Mouse (Mus musculus): Measurements from ENCODE around the gene Rasgef1b. TPM values are rescaled to one million over a fixed set of nuclear protein-coding genes. Genes with fewer than 3 reads are reported as not detected.

Rasgef1b gene
- polyA plus RNA-seq, 1 experiment: 8.6 TPM

GRCm38 (mm10) chr5:99213211-99213610, 515.7 kb downstream of the Rasgef1b start:
- 94% methylated on average over 6 of the region's 6 CpGs for WGBS

GRCm38 (mm10) chr5:99203475-99203874, 525.4 kb downstream of the Rasgef1b start:
- no peak for DNase-seq
- no peaks in the 10 kb centered on the region for H3K27me3 ChIP-seq (replicated peaks; ENCODE audit: control insufficient read depth, insufficient read depth, low read length)
- H3K36me3 ChIP-seq (ENCODE audit: control insufficient read depth, insufficient read depth, low read length): no peaks in the 10 kb centered on the region
- H3K27ac ChIP-seq (ENCODE audit: insufficient read depth, low read depth, low read length): no peak overlapping the region
- no peak overlapping the region for H3K4me3 ChIP-seq (ENCODE audit: insufficient read depth, low read depth, low read length)
- H3K4me1 ChIP-seq (ENCODE audit: control insufficient read depth, insufficient read depth, low read length): no peaks in the 10 kb centered on the region
- WGBS: 72% methylated on average over 2 of the region's 2 CpGs
- TF ChIP-seq CTCF (conservative IDR thresholded peaks at IDR 0.05; ENCODE audit: insufficient read depth, insufficient read length, low read depth, low read length) (no peak), POLR2A (IDR thresholded peaks at IDR 0.05; ENCODE audit: low read depth, low read length) (no peak)

More at GRCm38 (mm10) chr5:99213211-99213610, 515.7 kb downstream of the Rasgef1b start:
- DNase-seq: no peak
- no peak overlapping the region for H3K27ac ChIP-seq (ENCODE audit: insufficient read depth, low read depth, low read length)
- TF ChIP-seq POLR2A (IDR thresholded peaks at IDR 0.05; ENCODE audit: low read depth, low read length): no peak
- H3K4me3 ChIP-seq (ENCODE audit: insufficient read depth, low read depth, low read length): no peak overlapping the region
- no peaks in the 10 kb centered on the region for H3K27me3 ChIP-seq (replicated peaks; ENCODE audit: control insufficient read depth, insufficient read depth, low read length)
- no peaks in the 10 kb centered on the region; the same call in 1 of the 2 replicates for H3K36me3 ChIP-seq (ENCODE audit: control insufficient read depth, insufficient read depth, low read length)
- H3K4me1 ChIP-seq (ENCODE audit: control insufficient read depth, insufficient read depth, low read length): no peaks in the 10 kb centered on the region

GRCm38 (mm10) chr5:99202074-99202837, 526.6 kb downstream of the Rasgef1b start:
- WGBS: 51% methylated on average over 15 of the region's 15 CpGs
- Histone ChIP-seq H3K4me3 (ENCODE audit: insufficient read depth, low read depth, low read length) (no peak overlapping the region), H3K27me3 (replicated peaks; ENCODE audit: control insufficient read depth, insufficient read depth, low read length) (no peaks in the 10 kb centered on the region), H3K36me3 (ENCODE audit: control insufficient read depth, insufficient read depth, low read length) (no peaks in the 10 kb centered on the region), H3K27ac (ENCODE audit: insufficient read depth, low read depth, low read length) (no peak overlapping the region), H3K4me1 (ENCODE audit: control insufficient read depth, insufficient read depth, low read length) (no peaks in the 10 kb centered on the region)
- TF ChIP-seq CTCF (conservative IDR thresholded peaks at IDR 0.05; ENCODE audit: insufficient read depth, insufficient read length, low read depth, low read length): peak; percentile 66
- no peak for TF ChIP-seq POLR2A (IDR thresholded peaks at IDR 0.05; ENCODE audit: low read depth, low read length)
- peak; percentile 67 for DNase-seq

- H3K27ac ChIP-seq (ENCODE audit: insufficient read depth, low read depth, low read length): no peak overlapping the region
- TF ChIP-seq CTCF (conservative IDR thresholded peaks at IDR 0.05; ENCODE audit: insufficient read depth, insufficient read length, low read depth, low read length) (no peak), POLR2A (IDR thresholded peaks at IDR 0.05; ENCODE audit: low read depth, low read length) (no peak)
- 99% methylated on average over 5 of the region's 5 CpGs for WGBS
- H3K27me3 ChIP-seq (replicated peaks; ENCODE audit: control insufficient read depth, insufficient read depth, low read length): no peaks in the 10 kb centered on the region
- no peaks in the 10 kb centered on the region for H3K36me3 ChIP-seq (ENCODE audit: control insufficient read depth, insufficient read depth, low read length)
- DNase-seq: no peak
- H3K4me1 ChIP-seq (ENCODE audit: control insufficient read depth, insufficient read depth, low read length): no peaks in the 10 kb centered on the region
- no peak overlapping the region for H3K4me3 ChIP-seq (ENCODE audit: insufficient read depth, low read depth, low read length)
These were observed 533.4 kb downstream of the Rasgef1b start for GRCm38 (mm10) chr5:99195436-99195835.

- H3K27ac ChIP-seq (ENCODE audit: insufficient read depth, low read depth, low read length): no peak overlapping the region
These were observed 537.7 kb downstream of the Rasgef1b start for GRCm38 (mm10) chr5:99190941-99191800.

DNA sequence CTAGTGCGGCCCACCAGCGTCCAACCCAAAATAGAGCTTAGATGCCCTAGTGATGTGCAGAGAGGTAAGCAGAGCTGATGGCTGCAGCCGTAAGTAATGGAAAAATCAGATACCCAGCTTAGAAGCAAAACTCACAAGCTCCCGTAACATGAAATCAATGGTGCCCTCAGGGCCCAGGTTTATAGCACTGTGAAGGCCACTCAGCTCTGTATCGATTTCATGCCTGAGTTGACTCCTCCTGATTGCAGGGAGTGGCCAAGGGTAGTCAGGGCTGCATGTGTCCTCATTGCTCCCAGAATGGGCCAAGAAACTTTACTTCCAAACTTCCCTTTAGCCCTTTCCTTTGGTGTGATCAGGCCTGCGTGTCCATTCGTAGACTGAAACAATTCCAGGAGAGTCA, 545.2 kb downstream of the Rasgef1b start:
- 65% methylated on average over 7 of the region's 7 CpGs for WGBS
- no peak for DNase-seq
- no peak overlapping the region for H3K27ac ChIP-seq (ENCODE audit: insufficient read depth, low read depth, low read length)
- no peaks in the 10 kb centered on the region for H3K36me3 ChIP-seq (ENCODE audit: control insufficient read depth, insufficient read depth, low read length)
- H3K4me3 ChIP-seq (ENCODE audit: insufficient read depth, low read depth, low read length): no peak overlapping the region
- TF ChIP-seq POLR2A (IDR thresholded peaks at IDR 0.05; ENCODE audit: low read depth, low read length) (no peak), CTCF (conservative IDR thresholded peaks at IDR 0.05; ENCODE audit: insufficient read depth, insufficient read length, low read depth, low read length) (no peak)
- H3K4me1 ChIP-seq (ENCODE audit: control insufficient read depth, insufficient read depth, low read length): no peaks in the 10 kb centered on the region
- no peaks in the 10 kb centered on the region for H3K27me3 ChIP-seq (replicated peaks; ENCODE audit: control insufficient read depth, insufficient read depth, low read length)

More at GRCm38 (mm10) chr5:99190941-99191800, 537.7 kb downstream of the Rasgef1b start:
- TF ChIP-seq POLR2A (IDR thresholded peaks at IDR 0.05; ENCODE audit: low read depth, low read length) (no peak), CTCF (conservative IDR thresholded peaks at IDR 0.05; ENCODE audit: insufficient read depth, insufficient read length, low read depth, low read length) (no peak)
- Histone ChIP-seq H3K4me3 (ENCODE audit: insufficient read depth, low read depth, low read length) (no peak overlapping the region), H3K36me3 (ENCODE audit: control insufficient read depth, insufficient read depth, low read length) (no peaks in the 10 kb centered on the region), H3K4me1 (ENCODE audit: control insufficient read depth, insufficient read depth, low read length) (no peaks in the 10 kb centered on the region), H3K27me3 (replicated peaks; ENCODE audit: control insufficient read depth, insufficient read depth, low read length) (no peaks in the 10 kb centered on the region)
- no peak for DNase-seq
- WGBS: 28% methylated on average over 26 of the region's 26 CpGs
